Mouse (Mus musculus) thymus, adult 2 months (tissue): ENCODE data around the gene Shroom3. TPM values are rescaled to one million over a fixed set of nuclear protein-coding genes. Genes with fewer than 3 reads are reported as not detected.

Experiments used
- DNase-seq: peaks from one replicate; pipeline ENCODE4 v3.0.0; 2021
- H3K27ac ChIP-seq: fragments of 200-500 bp; 2 replicates; pipeline ENCODE4 v1.5.1; 2012; ENCODE audit warnings: low read length, control low read depth; ENCODE audit not compliant: control insufficient read depth, insufficient read depth
- H3K27me3 ChIP-seq: fragments of 200-500 bp; 2 replicates; pipeline ENCODE4 v1.6.1; 2012; ENCODE audit warnings: mild to moderate bottlenecking, low read length, moderate library complexity, mixed read lengths; ENCODE audit not compliant: control insufficient read depth, insufficient read depth
- H3K36me3 ChIP-seq: fragments of 200-500 bp; 2 replicates; pipeline ENCODE4 v1.6.1; 2012; ENCODE audit warnings: mild to moderate bottlenecking, low read length, moderate library complexity; ENCODE audit not compliant: control insufficient read depth, insufficient read depth
- H3K4me1 ChIP-seq: fragments of 200-500 bp; replicated peaks from 2 replicates; pipeline ENCODE4 v1.6.1; 2012; ENCODE audit warnings: low read length; ENCODE audit not compliant: control insufficient read depth, insufficient read depth
- H3K4me3 ChIP-seq: fragments of 200-500 bp; 2 replicates; pipeline ENCODE4 v1.5.1; 2012; ENCODE audit warnings: mild to moderate bottlenecking, low read length, control low read depth, moderate library complexity; ENCODE audit not compliant: control insufficient read depth, insufficient read depth
- CTCF ChIP-seq: fragments of 200-500 bp; IDR thresholded peaks from 2 replicates; pipeline ENCODE4 v1.5.1; 2012; ENCODE audit warnings: mild to moderate bottlenecking, control low read depth, low read length, moderate library complexity, borderline replicate concordance; ENCODE audit not compliant: control insufficient read depth, poor library complexity, insufficient read depth; ENCODE audit errors: extremely low read depth
- POLR2A ChIP-seq: fragments of 200-500 bp; IDR thresholded peaks from 2 replicates; pipeline ENCODE4 v1.6.1; 2012; ENCODE audit warnings: mild to moderate bottlenecking, low read length, control low read depth, moderate library complexity; ENCODE audit not compliant: control insufficient read depth, poor library complexity, insufficient read depth; ENCODE audit errors: extremely low read depth
- WGBS: fragments of 180-500 bp; shearing (Covaris S2); methylation state at CpG from one replicate; pipeline ENCODE4 v1.1.7; 2018; 5-methylcytosine and 5-hydroxymethylcytosine counted together
- polyA plus RNA-seq: library from polyadenylated mRNA; depleted of rRNA; stranded (reverse); fragments of >200 nt; gene quantifications from 2 replicates; pipeline ENCODE4 v1.2.3, GENCODE M21; 2012

Gene Shroom3
- polyA plus RNA-seq, 1 experiment = 4.0 TPM

DNA sequence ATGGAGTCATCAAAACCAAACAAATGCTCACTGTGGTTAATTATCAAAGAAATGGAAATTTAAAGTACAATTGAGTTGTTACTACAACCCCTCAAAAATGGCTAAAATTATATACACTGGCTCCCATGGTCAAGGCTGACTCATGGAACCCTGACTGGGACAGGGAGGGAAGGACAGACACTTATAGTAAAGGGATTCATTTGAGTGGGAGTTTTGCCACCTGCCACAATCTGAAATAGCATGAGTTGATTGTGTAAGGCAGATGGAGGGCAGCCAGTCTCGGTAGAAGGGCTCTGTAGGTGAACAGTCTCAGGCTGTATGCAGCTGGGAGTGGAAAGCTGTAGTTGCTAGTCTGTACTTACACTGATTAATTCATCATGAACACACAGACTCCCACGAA is 297.6 kb downstream of the Shroom3 start:
- H3K27me3 ChIP-seq = no peaks in the 10 kb centered on the region
- no peaks in the 10 kb centered on the region for H3K36me3 ChIP-seq
- no peaks in the 10 kb centered on the region for H3K4me1 ChIP-seq
- no peak overlapping the region for H3K4me3 ChIP-seq
- DNase-seq = no peak
- no peak for TF ChIP-seq CTCF
- TF ChIP-seq POLR2A = no peak
- no peak overlapping the region for H3K27ac ChIP-seq
- 88% methylated on average over 2 of the region's 2 CpGs for WGBS

DNA sequence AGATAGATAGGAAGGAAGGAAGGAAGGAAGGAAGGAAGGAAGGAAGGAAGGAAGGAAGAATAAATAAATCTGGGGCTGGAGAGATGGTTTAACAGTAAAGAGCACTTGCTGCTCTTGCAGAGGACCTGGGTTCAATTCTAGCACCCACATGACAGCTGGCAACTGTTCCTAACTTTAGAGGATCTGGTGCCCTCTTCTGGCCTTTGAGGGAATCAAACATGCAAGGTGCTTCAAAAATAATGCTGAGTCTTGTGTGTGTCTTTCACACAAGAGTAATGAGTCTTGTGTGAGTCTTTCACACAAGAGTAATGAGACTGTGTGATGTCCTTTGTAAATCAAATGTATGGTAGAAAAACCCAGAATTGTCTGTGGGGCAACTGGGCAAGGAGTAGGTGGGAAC is 299.4 kb downstream of the Shroom3 start:
- H3K27ac ChIP-seq = no peak overlapping the region
- H3K4me3 ChIP-seq = no peak overlapping the region
- TF ChIP-seq POLR2A (no peak), CTCF (no peak)
- H3K27me3 ChIP-seq = no peaks in the 10 kb centered on the region
- H3K36me3 ChIP-seq = no peaks in the 10 kb centered on the region
- DNase-seq = peak; percentile 19
- H3K4me1 ChIP-seq = no peaks in the 10 kb centered on the region

DNA sequence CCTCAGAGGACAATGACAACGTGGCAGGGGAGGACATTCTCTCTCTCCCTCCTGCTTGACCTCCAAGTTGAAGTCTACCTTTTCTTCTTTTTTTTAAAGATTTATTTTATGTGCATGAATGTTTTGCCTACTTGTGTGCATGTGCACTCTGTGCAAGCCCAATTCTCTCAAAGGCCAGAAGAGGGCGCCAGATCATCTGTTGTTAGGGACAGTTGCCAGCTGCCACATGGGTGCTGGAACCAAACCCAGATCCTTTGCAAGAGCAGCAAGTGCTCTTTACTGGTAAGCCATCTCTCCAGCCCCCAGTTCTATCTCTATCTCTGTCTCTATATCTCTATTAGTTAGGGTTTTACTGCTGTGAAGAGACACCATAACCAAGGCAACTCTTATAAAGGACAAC is 300.7 kb downstream of the Shroom3 start:
- no peaks in the 10 kb centered on the region for H3K36me3 ChIP-seq

DNA sequence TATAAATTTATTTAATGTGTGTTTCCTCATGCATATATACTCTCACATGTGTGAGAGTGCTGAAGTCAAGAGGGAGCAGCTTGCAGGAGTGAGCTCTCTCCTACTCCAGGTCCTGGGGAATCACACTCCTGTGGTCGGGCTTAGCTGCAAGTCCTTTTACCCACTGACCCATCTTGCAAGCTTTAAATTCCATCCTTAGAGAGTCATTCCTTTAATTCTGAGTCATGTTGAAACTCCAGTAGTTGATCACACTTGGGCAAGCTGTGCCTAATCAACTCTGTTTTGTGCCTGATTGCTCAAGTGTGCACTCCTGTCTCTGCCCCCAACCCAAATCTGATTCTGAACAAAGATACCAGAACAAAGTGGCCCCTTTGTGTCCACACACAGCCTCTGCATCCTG is 301.5 kb downstream of the Shroom3 start:
- Histone ChIP-seq H3K27ac (no peak overlapping the region), H3K36me3 (no peaks in the 10 kb centered on the region), H3K27me3 (no peaks in the 10 kb centered on the region), H3K4me3 (no peak overlapping the region), H3K4me1 (no peaks in the 10 kb centered on the region)
- WGBS = 84% methylated on average over 1 of the region's 1 CpGs
- no peak for DNase-seq
- TF ChIP-seq POLR2A (no peak), CTCF (no peak)

More for the DNA sequence above, 300.7 kb downstream of the Shroom3 start:
- TF ChIP-seq CTCF = no peak
- TF ChIP-seq POLR2A = no peak
- no peaks in the 10 kb centered on the region for H3K4me1 ChIP-seq
- H3K27me3 ChIP-seq = no peaks in the 10 kb centered on the region
- H3K4me3 ChIP-seq = no peak overlapping the region
- no peak for DNase-seq
- H3K27ac ChIP-seq = no peak overlapping the region
- WGBS = 71% methylated on average over 2 of the region's 2 CpGs

DNA sequence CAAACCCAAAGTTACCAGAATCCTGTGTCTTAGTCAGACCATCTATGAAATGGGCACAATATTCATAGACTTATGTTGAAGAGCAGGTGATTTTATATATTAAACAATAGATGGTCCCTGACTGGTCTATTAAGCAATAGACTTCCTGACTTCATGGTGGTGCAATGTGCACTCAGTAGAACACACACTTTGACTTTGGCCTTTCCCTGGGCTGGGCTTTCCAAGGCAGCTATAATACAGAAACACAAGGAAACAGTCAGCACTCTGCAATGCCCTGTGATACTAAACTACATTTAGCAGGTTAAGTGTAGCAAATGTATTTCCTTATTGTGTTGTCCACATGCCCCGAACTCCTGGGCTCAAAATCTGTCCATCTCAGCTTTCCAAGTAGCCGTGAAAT is 302.2 kb downstream of the Shroom3 start:
- no peak for DNase-seq
- Histone ChIP-seq H3K27me3 (no peaks in the 10 kb centered on the region), H3K36me3 (no peaks in the 10 kb centered on the region)

DNA sequence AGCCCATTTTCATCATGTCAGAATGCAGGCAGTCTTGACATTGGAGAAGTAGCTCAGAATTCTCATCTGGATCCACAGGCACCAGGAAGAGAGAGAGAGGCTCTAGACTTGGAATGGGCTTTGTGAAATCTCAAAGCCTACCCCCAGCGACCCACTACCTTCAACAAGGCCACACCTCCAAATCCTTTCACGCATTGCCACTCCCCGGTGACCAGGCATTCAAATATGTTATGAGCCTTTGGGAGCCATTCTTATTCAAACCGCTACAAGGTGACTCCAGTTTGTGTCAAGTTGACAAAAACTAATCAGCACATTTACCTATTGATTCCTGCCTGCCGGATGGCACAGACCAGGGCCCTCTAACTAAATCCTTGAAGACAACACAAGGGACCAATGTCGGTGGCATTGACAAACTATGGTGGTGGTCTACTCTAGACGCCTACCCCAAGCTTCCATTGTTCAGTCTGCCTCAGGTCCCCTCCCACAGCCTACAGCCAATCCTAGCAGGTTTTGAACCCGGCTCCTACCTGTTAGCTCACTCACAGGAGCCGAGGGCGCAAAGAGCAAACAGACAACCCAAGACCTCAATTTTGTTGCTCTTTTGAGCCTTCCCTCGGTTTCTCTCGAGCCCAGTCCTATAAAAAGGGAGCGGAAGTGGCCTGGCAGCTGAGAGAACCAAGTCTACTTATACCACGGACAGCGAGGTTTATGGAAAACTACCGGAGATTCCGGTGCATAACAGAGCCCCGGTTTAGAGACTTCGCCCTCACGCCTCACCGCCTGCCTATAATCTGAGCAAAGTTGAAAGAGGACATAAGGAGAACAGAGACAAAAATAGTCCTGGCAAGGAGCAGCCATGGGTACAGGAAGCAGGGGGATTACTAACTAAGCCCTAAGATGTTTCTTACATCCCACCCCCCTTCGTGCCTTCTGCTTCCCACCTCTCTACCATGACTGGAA is 303.7 kb downstream of the Shroom3 start:
- Histone ChIP-seq H3K36me3 (no peaks in the 10 kb centered on the region), H3K27me3 (no peaks in the 10 kb centered on the region), H3K4me1 (no peaks in the 10 kb centered on the region), H3K27ac (no peak overlapping the region), H3K4me3 (no peak overlapping the region)
- no peak for DNase-seq
- TF ChIP-seq POLR2A = no peak
- 94% methylated on average over 22 of the region's 22 CpGs for WGBS

More for the DNA sequence above, 302.2 kb downstream of the Shroom3 start:
- no peak for TF ChIP-seq CTCF
- TF ChIP-seq POLR2A = no peak
- no peaks in the 10 kb centered on the region for H3K4me1 ChIP-seq
- H3K4me3 ChIP-seq = no peak overlapping the region
- 93% methylated on average over 2 of the region's 2 CpGs for WGBS
- H3K27ac ChIP-seq = no peak overlapping the region
